Mouse (Mus musculus) left cerebral cortex, adult 11 months (tissue): Measurements from ENCODE around the gene Zranb3.
"Not testable (repeated sequence)": the region's sequence is repeated elsewhere in the genome, so short reads cannot be mapped to it uniquely, and the experiment has no call there.

Experiments used
- DNase-seq: peaks from one replicate; pipeline ENCODE4 v3.0.0; 2022; ENCODE audit warnings: low spot score

The Zranb3 gene

GRCm38 (mm10) chr1:128102641-128103461, at the start of gene Zranb3, which contains the start of gene R3hdm1:
Zranb3 (minus strand) TSS chr1:128103047.
R3hdm1 (plus strand) TSS chr1:128103301.
- DNase-seq = peak; percentile 100

DNA sequence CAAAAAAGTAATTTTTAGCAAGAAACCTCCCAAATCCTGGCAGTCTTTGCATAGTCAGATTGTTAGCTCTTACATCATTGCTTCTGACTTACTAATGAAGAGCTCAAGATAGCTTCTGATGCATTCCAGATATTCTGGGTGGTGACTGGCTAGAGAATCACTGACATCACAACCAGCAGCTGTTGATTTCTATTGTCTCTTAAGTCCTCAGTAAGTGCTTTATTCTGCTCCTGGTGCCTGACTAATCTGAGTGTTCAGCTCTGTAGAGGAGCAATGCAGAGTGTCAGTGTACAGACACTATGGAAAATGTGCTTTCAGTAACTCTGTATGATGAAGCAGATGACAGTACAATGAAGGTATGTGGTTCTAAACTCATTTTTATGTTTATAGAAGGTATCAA, 38.9 kb upstream of the Zranb3 start:
- peak; percentile 49 for DNase-seq

DNA sequence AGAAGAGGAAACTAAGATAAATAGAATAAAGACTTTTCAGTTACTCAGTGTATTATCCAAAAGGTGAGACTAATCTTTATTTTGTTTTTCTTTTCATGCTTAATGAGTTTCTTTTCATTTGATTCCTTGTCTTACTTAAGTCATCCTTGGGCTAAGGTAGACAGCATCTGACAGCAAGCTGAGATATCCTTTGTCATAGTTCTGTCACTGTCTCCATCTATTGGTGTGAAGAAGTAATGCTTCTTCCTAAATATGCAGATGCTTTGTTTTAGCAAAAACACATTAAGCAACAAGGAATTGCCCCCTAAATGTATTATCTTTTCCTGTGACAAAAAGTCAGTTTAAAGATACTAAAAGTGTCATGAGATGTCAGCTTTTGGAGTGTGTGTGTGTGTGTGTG, 38.2 kb upstream of the Zranb3 start:
- peak; percentile 13 for DNase-seq

- not testable (repeated sequence) for DNase-seq
These were observed 33.4 kb upstream of the Zranb3 start for GRCm38 (mm10) chr1:128136222-128136621.

DNA sequence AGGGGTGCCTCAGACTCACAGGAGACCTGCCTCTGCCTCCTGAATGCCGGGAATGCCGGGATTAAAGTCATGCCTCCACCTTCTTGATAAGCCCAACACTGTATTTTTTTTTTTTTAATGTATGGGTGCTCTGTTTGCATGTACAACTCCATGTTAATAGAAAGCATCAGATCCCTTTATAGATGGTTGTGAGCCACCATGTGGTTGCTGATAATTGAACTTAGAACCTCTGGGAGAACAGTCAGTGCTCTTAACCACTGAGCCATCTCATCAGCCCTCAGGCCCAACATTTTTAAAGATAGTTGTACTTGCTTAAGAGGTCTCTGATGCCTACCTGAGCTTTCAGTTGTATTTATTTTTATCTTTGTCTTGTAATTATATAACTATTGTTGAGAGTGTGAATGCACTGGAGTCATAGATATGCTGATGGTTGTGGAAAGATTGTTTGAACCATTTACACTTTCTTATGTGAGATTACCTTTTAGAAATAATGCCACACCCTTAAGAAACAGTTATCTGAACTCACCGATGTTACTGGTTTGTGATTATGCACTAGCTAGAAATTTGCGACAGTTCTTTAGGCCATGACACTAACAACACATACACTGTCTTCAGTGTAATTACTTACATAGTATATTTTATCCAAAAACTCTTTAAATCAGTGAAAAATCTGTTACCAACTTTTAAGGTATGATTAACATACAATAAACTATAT, 18.2 kb upstream of the Zranb3 start:
- no peak for DNase-seq

GRCm38 (mm10) chr1:128103520-128104088, 757 bp upstream of the Zranb3 start:
- DNase-seq = peak; percentile 18

GRCm38 (mm10) chr1:128102251-128102640, 601 bp downstream of the Zranb3 start:
- DNase-seq = no peak

GRCm38 (mm10) chr1:128098309-128098708, 4.5 kb downstream of the Zranb3 start:
- DNase-seq = no peak

DNA sequence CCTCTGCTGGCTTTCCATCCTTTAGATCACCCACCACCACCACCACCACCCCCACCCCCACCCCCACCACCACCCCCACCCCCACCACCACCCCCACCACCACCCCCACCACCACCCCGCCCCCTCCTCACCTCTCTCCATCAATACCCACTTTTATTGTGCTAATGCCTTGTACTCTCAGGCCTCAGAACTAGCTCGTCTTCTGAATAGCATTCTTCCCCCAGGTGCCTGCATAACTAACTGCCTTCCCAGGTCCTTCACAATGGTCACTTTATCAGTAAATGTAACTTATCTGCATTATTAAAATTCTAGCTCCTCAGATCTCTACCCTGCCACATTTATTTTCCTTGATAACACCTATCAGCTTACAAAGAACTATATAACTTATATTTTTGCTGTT, 8.2 kb downstream of the Zranb3 start:
- DNase-seq = no peak

DNA sequence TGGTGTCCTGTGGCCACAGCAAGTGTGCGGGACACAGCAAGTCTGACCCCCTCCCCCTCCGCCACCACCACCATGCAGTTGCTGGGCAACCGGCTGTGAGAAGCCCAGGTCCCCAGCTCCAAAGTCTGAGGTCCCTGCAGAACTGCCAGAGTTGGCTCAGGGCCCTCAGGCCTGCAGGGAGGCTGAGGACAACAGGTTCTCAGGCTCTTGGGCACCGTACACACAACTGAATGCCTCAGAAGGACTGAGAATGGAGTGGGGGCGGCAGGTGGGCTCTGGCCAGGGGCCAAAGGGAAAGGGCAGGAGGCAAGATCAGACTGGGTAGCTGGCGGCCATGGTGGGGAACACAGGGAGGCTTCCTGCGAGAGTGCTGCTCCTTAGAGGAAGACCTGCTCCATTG, 20.0 kb downstream of the Zranb3 start:
- DNase-seq = no peak

DNA sequence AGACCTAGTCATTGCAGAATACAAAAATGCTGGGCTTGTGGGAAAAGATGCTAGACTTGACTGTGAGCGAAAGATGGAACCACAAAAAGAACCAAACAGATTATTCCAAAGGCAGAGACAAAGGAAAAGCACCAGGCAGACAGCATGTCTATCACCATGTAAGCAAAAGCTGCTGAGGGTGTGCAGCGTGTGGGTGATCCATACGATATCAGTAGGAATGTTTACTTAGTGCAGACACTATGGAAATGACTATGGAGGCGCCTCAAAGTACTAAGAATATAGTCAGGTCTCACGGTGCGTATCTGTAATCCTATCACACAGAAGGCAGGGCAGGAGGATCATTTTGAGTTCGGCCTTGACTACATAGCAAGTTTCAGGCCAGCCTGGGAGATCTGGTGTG, 21.0 kb downstream of the Zranb3 start:
- no peak for DNase-seq

GRCm38 (mm10) chr1:128080936-128081696, 21.7 kb downstream of the Zranb3 start:
- DNase-seq = no peak

DNA sequence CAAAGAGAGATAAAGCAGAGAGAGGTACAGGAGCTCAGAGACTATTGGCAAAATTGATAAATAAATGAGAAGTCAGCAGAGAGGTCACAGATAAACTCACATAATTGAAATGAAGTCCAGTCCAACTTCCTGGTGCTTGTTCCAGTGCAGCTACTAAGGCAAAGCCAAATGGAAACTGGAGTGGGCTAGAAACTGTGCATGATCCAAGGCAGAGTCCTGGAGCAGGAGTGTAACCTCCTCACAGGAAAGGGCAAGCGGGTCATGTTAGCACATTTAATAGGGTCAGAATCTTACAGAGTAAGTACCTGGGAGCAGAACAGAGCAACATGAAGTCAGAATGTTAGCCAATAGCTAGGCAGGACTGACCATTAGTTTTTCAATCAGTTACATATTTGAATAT, 24.2 kb downstream of the Zranb3 start:
- no peak for DNase-seq

GRCm38 (mm10) chr1:128077788-128078187, 25.1 kb downstream of the Zranb3 start:
- DNase-seq = peak; percentile 65

- no peak for DNase-seq
These were observed 25.9 kb downstream of the Zranb3 start for GRCm38 (mm10) chr1:128076791-128077479.

- DNase-seq = peak; percentile 41
These were observed 29.8 kb downstream of the Zranb3 start for GRCm38 (mm10) chr1:128073051-128073450.

GRCm38 (mm10) chr1:128070003-128070402, 32.8 kb downstream of the Zranb3 start:
- no peak for DNase-seq

DNA sequence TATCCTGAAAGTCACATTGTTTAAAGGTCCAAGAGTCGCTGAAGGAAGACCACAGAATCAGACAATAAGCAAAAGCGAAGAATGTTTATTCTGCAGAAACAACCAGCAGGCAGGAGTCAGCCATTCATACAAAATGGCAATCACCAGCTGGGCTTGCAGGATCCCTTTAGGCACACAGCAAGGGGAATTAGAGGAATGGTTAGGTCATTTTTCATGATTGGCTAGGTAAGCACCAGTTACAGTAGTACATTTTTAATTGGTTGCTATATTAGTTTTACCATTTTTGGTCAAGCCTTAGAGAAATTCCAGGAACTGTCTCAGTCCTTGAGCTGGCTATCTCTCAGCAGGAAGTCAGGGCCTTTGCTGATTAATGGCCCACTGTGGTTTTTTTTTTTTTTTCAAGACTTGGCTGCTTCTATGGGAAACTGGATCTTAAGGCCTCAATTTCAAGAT, 33.9 kb downstream of the Zranb3 start:
- no peak for DNase-seq

GRCm38 (mm10) chr1:128064716-128065115, 38.1 kb downstream of the Zranb3 start:
- no peak for DNase-seq

DNA sequence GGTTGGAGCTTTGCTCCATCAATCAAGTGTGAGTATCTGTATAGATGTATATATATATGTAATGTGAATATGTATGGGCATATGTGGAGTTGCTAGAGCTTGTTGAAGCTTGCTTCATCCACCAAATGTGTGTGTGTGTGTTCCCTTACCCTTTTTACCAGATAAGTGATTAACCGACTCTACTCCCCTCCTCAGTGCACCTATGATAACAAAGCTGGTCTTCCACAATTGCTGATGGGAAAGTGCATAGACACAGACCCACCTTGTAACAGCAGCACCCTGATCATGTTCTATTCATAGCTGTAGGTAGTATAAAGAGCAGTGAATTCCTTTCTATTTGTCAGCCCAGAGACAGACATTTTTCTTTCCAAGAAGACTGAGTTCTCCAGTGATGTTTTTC, 40.7 kb downstream of the Zranb3 start:
- no peak for DNase-seq

DNA sequence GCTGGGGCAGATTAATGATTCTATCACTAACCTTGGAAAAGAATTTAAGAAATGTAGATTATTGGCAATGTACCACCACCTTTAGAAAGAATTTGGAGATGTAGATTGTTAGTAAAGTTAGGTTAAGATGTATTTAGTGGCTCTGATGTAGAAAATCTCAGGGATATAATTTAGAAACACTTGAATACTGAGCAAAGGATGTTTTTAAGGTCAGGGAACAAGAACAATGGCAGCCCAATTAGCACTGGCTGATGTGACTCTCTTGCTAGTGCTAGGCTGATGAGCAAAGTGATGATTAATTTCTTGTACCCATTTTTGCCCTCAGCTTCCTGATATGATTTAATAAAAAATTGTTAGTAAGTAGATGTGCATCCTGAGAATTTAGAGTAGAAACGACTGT, 41.4 kb downstream of the Zranb3 start:
- DNase-seq = no peak
